Comparison of ENCODE assay signal across 35 mouse cellular contexts in the genomic region with DNA sequence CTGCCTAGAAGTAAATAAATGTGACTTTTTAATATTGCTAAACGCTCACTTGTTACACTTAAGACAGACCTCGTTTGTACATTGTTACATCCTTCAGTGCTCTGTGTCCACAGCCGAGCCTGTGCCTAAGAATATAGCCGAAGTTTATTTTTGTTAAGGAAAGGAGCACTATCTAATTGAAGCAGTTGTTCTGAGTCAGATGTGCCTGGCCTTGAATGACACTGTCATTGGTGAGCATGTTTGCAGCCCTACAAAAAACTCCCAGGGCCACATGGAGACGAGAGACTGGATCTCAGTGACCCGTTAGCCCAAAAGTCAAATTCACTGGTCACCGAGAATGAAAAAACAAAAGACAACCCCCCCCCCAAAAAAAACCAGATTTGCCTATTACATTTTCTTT. TPM values are rescaled to one million over a fixed set of nuclear protein-coding genes. Genes with fewer than 3 reads are reported as not detected.
"Had no signal": no experiment of that assay in that cellular context is flagged by ENCODE, and none has a peak within 500 bp of the region (broad histone marks: within the 10 kb centered on the region; RNA-seq: fewer than 3 reads in every experiment).

No protein-coding gene starts in this region.

- H3K4me1 ChIP-seq: heart, embryonic 15.5 days; hindbrain, embryonic 12.5 days; intestine, embryonic 15.5 days; limb, embryonic 15.5 days; liver, embryonic 12.5 days had no signal

- H3K9me3 ChIP-seq: heart, embryonic 13.5 days; heart, embryonic 15.5 days; hindbrain, embryonic 10.5 days; hindbrain, embryonic 12.5 days; intestine, embryonic 15.5 days; limb, embryonic 13.5 days; limb, embryonic 15.5 days; liver, embryonic 12.5 days had no signal

- ATAC-seq: hindbrain, embryonic 16.5 days; inflammation-experienced regulatory T-cells, adult 6 months; intestine, embryonic 15.5 days; intestine, postnatal 0 days; liver, embryonic 12.5 days had no signal

- H3K9ac ChIP-seq: heart, embryonic 13.5 days; heart, embryonic 15.5 days; hindbrain, embryonic 12.5 days; hindbrain, embryonic 14.5 days; intestine, embryonic 15.5 days; limb, embryonic 13.5 days; limb, embryonic 15.5 days; liver, embryonic 12.5 days; liver, embryonic 14.5 days had no signal

- DNase-seq: gastrocnemius, adult 2 months; gastrocnemius, postnatal 10 days; gastrocnemius, postnatal 25 days; heart, adult 2 months; heart, postnatal 4 days; kidney, adult 18-20 months; kidney, adult 8-10 months; kidney, postnatal 10 days; kidney, postnatal 25 days; kidney, postnatal 4 days; left cerebral cortex, postnatal 4 days had no signal

- H3K4me2 ChIP-seq: heart, embryonic 11.5 days; heart, embryonic 13.5 days; heart, embryonic 15.5 days; hindbrain, embryonic 12.5 days; hindbrain, embryonic 14.5 days; intestine, embryonic 15.5 days; limb, embryonic 13.5 days; limb, embryonic 15.5 days; liver, embryonic 12.5 days had no signal

- H3K4me3 ChIP-seq: gastrocnemius, adult 2 months; heart, adult 2 months; heart, embryonic 13.5 days; heart, embryonic 15.5 days; hindbrain, embryonic 10.5 days; hindbrain, embryonic 12.5 days; intestine, embryonic 15.5 days; layer of hippocampus, adult 2 months; left cerebral cortex, adult 2 months; limb, embryonic 13.5 days; limb, embryonic 15.5 days; liver, embryonic 12.5 days had no signal

- H3K27ac ChIP-seq: gastrocnemius, adult 2 months; heart, adult 2 months; heart, embryonic 13.5 days; heart, embryonic 15.5 days; hindbrain, embryonic 10.5 days; hindbrain, embryonic 12.5 days; hindbrain, embryonic 14.5 days; intestine, embryonic 15.5 days; layer of hippocampus, adult 2 months; left cerebral cortex, adult 2 months; limb, embryonic 13.5 days; limb, embryonic 15.5 days; liver, embryonic 12.5 days; liver, embryonic 14.5 days had no signal

RNA-seq across cellular contexts. Expression of gene Mixl1, which starts 5.5 kb away (rescaled TPM):
- total RNA-seq: gastrocnemius, adult 2 months; gastrocnemius, postnatal 10 days; gastrocnemius, postnatal 25 days; gastrocnemius, postnatal 4 days; granulocyte monocyte progenitor cell, adult 5-6 weeks; heart, adult 2 months; heart, postnatal 25 days; heart, postnatal 4 days; layer of hippocampus, adult 2 months; layer of hippocampus, postnatal 10 days; layer of hippocampus, postnatal 25 days; left cerebral cortex, adult 2 months; left cerebral cortex, postnatal 14 days; left cerebral cortex, postnatal 4 days; liver, adult 2 months had no signal
- polyA plus RNA-seq: heart, adult 2 months; heart, embryonic 15.5 days; heart, postnatal 0 days; hindbrain, embryonic 10.5 days; hindbrain, embryonic 16.5 days; intestine, postnatal 0 days; liver, adult 2 months had no signal
